Mouse (Mus musculus): ENCODE data around the gene Prodh2. TPM values are rescaled to one million over a fixed set of nuclear protein-coding genes. Genes with fewer than 3 reads are reported as not detected.
A peak's percentile ranks its signal among the peaks of the same experiment; 100 is the strongest.

Gene Prodh2
- polyA plus RNA-seq, 1 experiment from 2014 or later, result not detected

DNA sequence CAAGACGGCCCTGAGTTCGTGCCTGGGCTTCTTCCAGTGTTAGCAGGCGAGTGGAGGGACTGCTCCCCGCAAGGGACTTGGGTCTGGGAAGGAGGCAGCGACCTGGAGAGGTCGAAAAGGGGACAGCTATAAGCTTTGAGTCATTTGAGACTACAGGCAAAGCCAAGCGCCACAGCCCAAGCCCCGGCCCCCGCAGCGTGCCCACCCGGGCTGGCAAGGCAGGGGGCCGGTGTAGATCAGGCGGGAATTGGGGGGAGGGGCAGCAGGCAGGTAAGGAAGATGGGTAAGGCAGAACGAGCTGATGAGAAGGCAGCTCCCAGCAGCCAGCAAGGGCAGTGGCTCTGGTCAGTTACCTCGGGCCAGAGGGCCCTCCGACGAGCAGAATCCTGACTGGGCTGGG, 33.0 kb downstream of the Prodh2 start:
- H3K27ac ChIP-seq (ENCODE audit: low read depth, low read length), result no peak overlapping the region
- ATAC-seq (ENCODE audit: low FRiP score) (no peak), DNase-seq (ENCODE audit: low spot score) (no peak)
- 0 out of 2 replicates have a peak, but pooled peaks cover 2% of the 10 kb centered on the region for H3K27me3 ChIP-seq (ENCODE audit: control insufficient read depth, insufficient read depth, low read length)
- peaks cover 27% of the 10 kb centered on the region for H3K36me3 ChIP-seq (ENCODE audit: control insufficient read depth, insufficient read depth, low read length)
- H3K4me1 ChIP-seq (replicated peaks; ENCODE audit: control insufficient read depth, insufficient read depth, low read length), result 0 out of 2 replicates have a peak, but pooled peaks cover 4% of the 10 kb centered on the region
- no peak overlapping the region for H3K4me3 ChIP-seq (ENCODE audit: low read depth, low read length)
- WGBS, result 22% methylated on average over 17 of the region's 17 CpGs
- no peaks in the 10 kb centered on the region for H3K9me3 ChIP-seq (ENCODE audit: control insufficient read depth, low read length)
- no peak overlapping the region for H3K4me2 ChIP-seq (replicated peaks; ENCODE audit: low read depth, low read length)
- H3K9ac ChIP-seq (ENCODE audit: low read depth, low read length), result 0 out of 2 replicates have a peak overlapping the region, but pooled peaks have one; percentile 23

DNA sequence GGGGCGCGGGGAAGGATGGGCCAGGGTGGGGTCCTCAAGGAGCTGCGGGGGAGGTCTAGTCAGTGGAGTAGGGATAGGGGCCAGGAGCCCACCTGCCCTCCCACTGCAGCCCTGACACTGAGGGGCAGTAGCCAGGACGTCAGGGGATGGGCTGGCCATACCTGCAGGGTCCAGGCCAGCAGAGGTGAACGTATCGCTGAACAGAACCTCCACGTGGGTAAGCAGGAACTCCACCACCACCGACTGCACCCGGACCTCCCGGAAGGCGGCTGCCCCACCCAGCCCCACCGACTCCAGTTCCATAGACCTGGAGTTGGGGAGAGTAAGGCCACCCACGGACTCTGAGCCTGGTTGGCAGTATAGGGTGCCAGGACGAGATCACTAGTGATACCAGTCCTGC, 33.6 kb downstream of the Prodh2 start:
- Histone ChIP-seq H3K36me3 (ENCODE audit: control insufficient read depth, insufficient read depth, low read length) (peaks cover 32% of the 10 kb centered on the region), H3K4me1 (replicated peaks; ENCODE audit: control insufficient read depth, insufficient read depth, low read length) (0 out of 2 replicates have a peak, but pooled peaks cover 6% of the 10 kb centered on the region), H3K27ac (ENCODE audit: low read depth, low read length) (no peak overlapping the region), H3K27me3 (ENCODE audit: control insufficient read depth, insufficient read depth, low read length) (0 out of 2 replicates have a peak, but pooled peaks cover 2% of the 10 kb centered on the region), H3K9ac (ENCODE audit: low read depth, low read length) (no peak overlapping the region), H3K9me3 (ENCODE audit: control insufficient read depth, low read length) (no peaks in the 10 kb centered on the region), H3K4me3 (ENCODE audit: low read depth, low read length) (no peak overlapping the region), H3K4me2 (replicated peaks; ENCODE audit: low read depth, low read length) (no peak overlapping the region)
- WGBS, result 81% methylated on average over 14 of the region's 14 CpGs
- ATAC-seq (ENCODE audit: low FRiP score), result no peak
- no peak for DNase-seq (ENCODE audit: low spot score)

DNA sequence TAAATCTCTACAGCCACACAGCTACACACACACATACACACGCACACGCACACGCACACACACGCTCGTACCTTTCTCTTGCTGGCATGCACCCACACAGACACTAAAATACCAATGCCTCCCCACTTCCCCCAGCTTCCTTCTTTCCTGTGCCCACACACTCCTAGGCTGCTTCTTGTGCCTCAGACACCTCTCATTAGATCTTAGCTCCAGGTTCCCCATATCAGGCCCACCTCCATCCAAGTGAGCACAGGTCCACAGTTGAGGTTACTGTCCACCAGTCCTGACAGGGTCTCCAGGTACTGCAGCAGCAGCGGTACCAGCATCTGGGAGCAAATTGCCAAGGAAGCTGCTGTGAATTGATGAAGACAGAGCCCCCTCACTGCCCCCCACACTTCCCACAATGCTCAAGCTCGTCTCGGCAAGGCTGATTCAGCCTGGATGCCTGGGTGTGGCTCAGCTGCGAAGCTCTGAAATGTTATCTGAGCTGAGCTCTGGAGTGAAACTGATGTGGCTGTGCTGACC, 37.9 kb downstream of the Prodh2 start:
- no peaks in the 10 kb centered on the region for H3K27me3 ChIP-seq (ENCODE audit: control insufficient read depth, insufficient read depth, low read length)
- H3K36me3 ChIP-seq (ENCODE audit: control insufficient read depth, insufficient read depth, low read length), result peaks cover 25% of the 10 kb centered on the region
- ATAC-seq (ENCODE audit: low FRiP score), result no peak
- H3K27ac ChIP-seq (ENCODE audit: low read depth, low read length), result no peak overlapping the region
- peak overlapping the region; percentile 40; the same call in 1 of the 2 replicates for H3K9ac ChIP-seq (ENCODE audit: low read depth, low read length)
- H3K4me1 ChIP-seq (replicated peaks; ENCODE audit: control insufficient read depth, insufficient read depth, low read length), result peaks cover 18% of the 10 kb centered on the region
- 83% methylated on average over 9 of the region's 9 CpGs for WGBS
- H3K4me2 ChIP-seq (replicated peaks; ENCODE audit: low read depth, low read length), result peak overlapping the region; percentile 14; the same call in 1 of the 2 replicates
- H3K4me3 ChIP-seq (ENCODE audit: low read depth, low read length), result 0 out of 2 replicates have a peak overlapping the region, but pooled peaks have one; percentile 6
- DNase-seq (ENCODE audit: low spot score), result no peak
- H3K9me3 ChIP-seq (ENCODE audit: control insufficient read depth, low read length), result no peaks in the 10 kb centered on the region

DNA sequence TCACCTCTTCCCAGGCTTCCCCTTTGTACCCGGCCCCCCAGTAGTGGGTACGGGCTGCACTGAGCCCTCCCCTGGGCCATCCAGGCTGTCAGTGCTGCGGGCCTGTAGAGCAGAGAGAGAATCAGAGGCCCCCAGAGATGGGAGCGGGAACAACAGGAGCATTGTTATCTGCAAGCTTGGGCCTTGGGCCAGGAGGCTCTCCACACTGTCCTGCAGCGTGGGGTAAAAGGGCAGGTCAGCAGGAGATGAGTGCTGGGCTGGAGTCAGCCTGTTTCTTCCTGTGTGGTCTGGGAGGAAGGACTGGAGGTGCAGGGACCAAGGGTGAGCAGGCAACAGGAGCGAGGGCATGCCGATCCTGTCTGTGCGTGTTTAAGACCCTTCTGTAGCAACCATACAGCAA, 39.5 kb downstream of the Prodh2 start:
- H3K27ac ChIP-seq (ENCODE audit: low read depth, low read length), result no peak overlapping the region
- H3K9me3 ChIP-seq (ENCODE audit: control insufficient read depth, low read length), result no peaks in the 10 kb centered on the region

DNA sequence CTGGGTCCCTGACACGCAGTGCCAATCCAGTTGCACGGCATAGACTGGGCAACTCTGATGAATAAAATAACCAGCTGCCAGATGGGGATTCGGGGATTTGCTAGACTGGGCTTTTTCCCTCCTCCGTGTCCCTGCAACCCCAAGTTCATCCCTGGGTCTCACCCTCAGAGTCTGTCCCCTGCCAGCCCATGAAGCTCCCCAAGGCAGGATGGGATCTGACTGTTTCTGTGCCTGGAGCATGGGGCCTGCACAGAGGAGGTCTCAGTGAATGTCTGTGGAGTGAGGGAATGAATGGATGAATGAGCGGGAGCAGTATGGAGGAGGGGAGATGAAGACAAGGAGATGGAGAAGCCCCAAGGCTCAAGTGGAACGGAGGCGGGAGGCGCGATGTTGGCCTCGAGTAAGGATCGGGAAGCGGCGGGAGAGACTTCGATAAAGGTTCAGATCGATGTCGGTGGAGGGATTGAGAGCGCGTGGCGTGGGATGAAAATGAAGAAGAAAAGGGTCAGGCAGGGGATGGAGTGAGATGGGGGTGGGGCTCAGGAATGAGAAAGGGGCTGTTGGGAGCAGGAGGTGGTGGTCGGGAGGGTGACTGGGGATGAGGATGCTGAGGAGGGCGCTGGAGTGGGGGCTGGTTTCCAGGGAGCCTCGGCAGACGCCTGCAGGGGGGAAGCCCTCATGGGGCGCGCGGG, 40.7 kb downstream of the Prodh2 start:
- DNase-seq (ENCODE audit: low spot score) (peak; percentile 62), ATAC-seq (ENCODE audit: low FRiP score) (peak; percentile 45)
- Histone ChIP-seq H3K4me3 (ENCODE audit: low read depth, low read length) (peak overlapping the region; percentile 79), H3K4me1 (replicated peaks; ENCODE audit: control insufficient read depth, insufficient read depth, low read length) (peaks cover 17% of the 10 kb centered on the region), H3K9me3 (ENCODE audit: control insufficient read depth, low read length) (no peaks in the 10 kb centered on the region), H3K9ac (ENCODE audit: low read depth, low read length) (peak overlapping the region; percentile 88), H3K27me3 (ENCODE audit: control insufficient read depth, insufficient read depth, low read length) (no peaks in the 10 kb centered on the region), H3K36me3 (ENCODE audit: control insufficient read depth, insufficient read depth, low read length) (peaks cover 14% of the 10 kb centered on the region), H3K27ac (ENCODE audit: low read depth, low read length) (peak overlapping the region; percentile 92), H3K4me2 (replicated peaks; ENCODE audit: low read depth, low read length) (peak overlapping the region; percentile 79)
- WGBS, result 5% methylated on average over 25 of the region's 26 CpGs

More for the DNA sequence above, 39.5 kb downstream of the Prodh2 start:
- peak overlapping the region; percentile 79 for H3K4me3 ChIP-seq (ENCODE audit: low read depth, low read length)
- ATAC-seq (ENCODE audit: low FRiP score) (0 out of 2 replicates have a peak, but pooled peaks have one; percentile 0), DNase-seq (ENCODE audit: low spot score) (peak; percentile 53)
- peak overlapping the region; percentile 79 for H3K4me2 ChIP-seq (replicated peaks; ENCODE audit: low read depth, low read length)
- peak overlapping the region; percentile 88 for H3K9ac ChIP-seq (ENCODE audit: low read depth, low read length)
- peaks cover 22% of the 10 kb centered on the region for H3K36me3 ChIP-seq (ENCODE audit: control insufficient read depth, insufficient read depth, low read length)
- no peaks in the 10 kb centered on the region for H3K27me3 ChIP-seq (ENCODE audit: control insufficient read depth, insufficient read depth, low read length)
- 17% methylated on average over 8 of the region's 8 CpGs for WGBS
- H3K4me1 ChIP-seq (replicated peaks; ENCODE audit: control insufficient read depth, insufficient read depth, low read length), result peaks cover 17% of the 10 kb centered on the region

DNA sequence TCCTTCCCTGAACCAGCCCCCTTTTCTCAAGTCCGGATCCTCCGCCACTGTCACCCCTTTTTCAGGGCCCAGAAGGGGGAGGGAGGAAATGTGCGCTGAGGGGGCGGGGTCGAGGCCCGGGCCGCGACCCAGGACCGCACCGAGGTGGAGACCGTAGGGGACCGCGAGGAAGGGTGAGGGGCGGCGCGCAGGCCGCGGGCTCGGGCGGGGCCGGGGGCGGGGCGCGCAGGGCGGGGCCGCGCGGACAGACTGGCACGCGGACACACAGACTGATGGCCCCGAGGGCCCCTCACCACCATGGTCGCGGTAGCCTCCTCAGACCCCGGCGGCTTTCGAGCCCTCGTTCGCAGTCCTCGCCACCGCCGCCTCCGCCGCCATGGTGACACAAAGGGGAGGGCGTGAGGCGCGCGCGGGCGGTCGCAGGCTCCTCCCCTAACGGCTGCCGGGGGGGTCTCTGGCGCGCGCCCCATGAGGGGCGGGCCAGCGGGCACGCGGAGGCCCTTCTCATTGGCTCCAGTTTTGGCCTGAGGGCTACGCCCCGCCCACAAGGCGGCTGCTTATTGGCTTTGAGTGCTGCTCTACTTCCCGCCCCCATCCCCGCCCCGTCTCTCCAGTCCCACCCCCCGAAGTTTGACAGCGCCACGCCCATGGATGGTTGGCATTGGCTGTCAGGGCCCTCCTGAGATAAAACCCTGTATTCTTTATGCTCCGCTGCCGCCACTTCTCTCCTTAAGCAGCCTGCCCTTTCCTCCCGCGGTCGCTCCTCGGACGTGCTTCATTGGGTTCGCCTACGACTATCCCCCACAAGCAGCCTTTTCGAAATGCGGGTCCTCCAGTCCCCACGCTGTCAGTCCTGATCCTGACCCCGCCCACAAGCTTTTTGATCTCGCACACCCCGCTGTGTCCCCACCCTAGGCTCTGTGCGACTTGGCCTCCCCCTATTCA, 41.5 kb downstream of the Prodh2 start, which contains the start of gene Arhgap33:
Arhgap33 (minus strand) TSS at position 428 of the 945 bp plus-strand sequence.
- peaks cover 14% of the 10 kb centered on the region for H3K36me3 ChIP-seq (ENCODE audit: control insufficient read depth, insufficient read depth, low read length)
- no peaks in the 10 kb centered on the region for H3K9me3 ChIP-seq (ENCODE audit: control insufficient read depth, low read length)
- H3K27ac ChIP-seq (ENCODE audit: low read depth, low read length), result peak within 1 kb of the TSS; percentile 92
- peaks cover 17% of the 10 kb centered on the region for H3K4me1 ChIP-seq (replicated peaks; ENCODE audit: control insufficient read depth, insufficient read depth, low read length)
- peak; percentile 99 for DNase-seq (ENCODE audit: low spot score)
- peak within 1 kb of the TSS; percentile 88 for H3K9ac ChIP-seq (ENCODE audit: low read depth, low read length)
- peak within 1 kb of the TSS; percentile 79 for H3K4me3 ChIP-seq (ENCODE audit: low read depth, low read length)
- peak; percentile 93 for ATAC-seq (ENCODE audit: low FRiP score)
- 2% methylated on average over 67 of the region's 84 CpGs for WGBS
- H3K4me2 ChIP-seq (replicated peaks; ENCODE audit: low read depth, low read length), result peak within 1 kb of the TSS; percentile 79
- H3K27me3 ChIP-seq (ENCODE audit: control insufficient read depth, insufficient read depth, low read length), result no peaks in the 10 kb centered on the region

DNA sequence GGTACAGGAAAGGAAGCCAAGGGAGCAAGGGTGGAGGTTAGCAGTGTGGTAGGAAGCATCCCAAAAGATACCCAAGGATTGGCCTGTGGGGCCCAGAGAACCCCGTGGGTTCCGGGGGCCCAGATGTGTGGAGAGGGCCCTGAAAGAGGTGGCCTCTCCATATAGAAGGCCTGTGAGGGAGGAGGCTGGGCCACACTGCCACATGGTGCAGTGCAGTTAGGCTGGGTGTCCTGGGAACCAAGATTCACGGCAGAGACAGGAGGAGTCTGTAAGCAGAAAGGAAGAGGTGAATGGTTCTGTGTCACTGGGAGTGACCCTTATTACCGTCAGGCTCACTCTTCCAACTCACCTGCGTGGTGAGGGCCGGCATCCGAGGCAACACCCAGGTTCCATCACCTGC, 47.1 kb downstream of the Prodh2 start:
- ATAC-seq (ENCODE audit: low FRiP score), result no peak
- Histone ChIP-seq H3K4me2 (replicated peaks; ENCODE audit: low read depth, low read length) (no peak overlapping the region), H3K27me3 (ENCODE audit: control insufficient read depth, insufficient read depth, low read length) (no peaks in the 10 kb centered on the region), H3K36me3 (ENCODE audit: control insufficient read depth, insufficient read depth, low read length) (no peaks in the 10 kb centered on the region), H3K27ac (ENCODE audit: low read depth, low read length) (no peak overlapping the region), H3K9me3 (ENCODE audit: control insufficient read depth, low read length) (no peaks in the 10 kb centered on the region), H3K9ac (ENCODE audit: low read depth, low read length) (no peak overlapping the region), H3K4me3 (ENCODE audit: low read depth, low read length) (no peak overlapping the region), H3K4me1 (replicated peaks; ENCODE audit: control insufficient read depth, insufficient read depth, low read length) (peaks cover 2% of the 10 kb centered on the region; the same call in 1 of the 2 replicates)
- DNase-seq (ENCODE audit: low spot score), result no peak
- WGBS, result 91% methylated on average over 7 of the region's 7 CpGs

DNA sequence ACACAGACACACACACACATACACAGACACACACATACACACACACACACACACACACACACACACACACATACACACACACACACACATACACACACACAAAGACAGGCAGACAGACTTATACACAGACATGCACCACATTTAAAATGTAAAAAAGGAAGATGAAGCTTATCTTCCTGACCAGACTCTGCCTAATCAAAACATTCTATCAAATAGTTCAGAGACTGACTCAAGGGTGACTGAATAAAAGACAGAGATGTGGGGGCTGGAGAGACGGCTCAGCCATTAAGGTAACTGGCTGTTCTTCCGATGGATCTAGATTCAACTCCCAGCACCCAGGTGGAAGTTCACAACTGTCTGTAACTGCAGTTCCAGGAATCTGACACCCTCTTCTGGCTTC, 50.9 kb downstream of the Prodh2 start:
- Histone ChIP-seq H3K9ac (ENCODE audit: low read depth, low read length) (no peak overlapping the region), H3K9me3 (ENCODE audit: control insufficient read depth, low read length) (no peaks in the 10 kb centered on the region), H3K36me3 (ENCODE audit: control insufficient read depth, insufficient read depth, low read length) (no peaks in the 10 kb centered on the region), H3K27ac (ENCODE audit: low read depth, low read length) (no peak overlapping the region), H3K4me2 (replicated peaks; ENCODE audit: low read depth, low read length) (no peak overlapping the region), H3K4me1 (replicated peaks; ENCODE audit: control insufficient read depth, insufficient read depth, low read length) (no peaks in the 10 kb centered on the region), H3K27me3 (ENCODE audit: control insufficient read depth, insufficient read depth, low read length) (no peaks in the 10 kb centered on the region), H3K4me3 (ENCODE audit: low read depth, low read length) (no peak overlapping the region)
- DNase-seq (ENCODE audit: low spot score) (no peak), ATAC-seq (ENCODE audit: low FRiP score) (no peak)
- WGBS, result 93% methylated on average over 2 of the region's 2 CpGs

All from hindbrain, embryonic 11.5 days (tissue).